Mouse (Mus musculus) limb, embryonic 15.5 days (tissue): ENCODE results near the gene Tchhl1. TPM values are rescaled to one million over a fixed set of nuclear protein-coding genes. Genes with fewer than 3 reads are reported as not detected.
A peak's percentile ranks its signal among the peaks of the same experiment; 100 is the strongest.
"Not testable (repeated sequence)": the region's sequence is repeated elsewhere in the genome, so short reads cannot be mapped to it uniquely, and the experiment has no call there.

ENCODE experiments used
- ATAC-seq: fragments of 200-750 bp; cut with Nextera tagmentation; 2 replicates; pipeline ENCODE4 v1.8.0; 2017; ENCODE audit warnings: low read depth, moderate TSS enrichment; ENCODE audit not compliant: insufficient number of reproducible peaks, low FRiP score, low TSS enrichment
- H3K27ac ChIP-seq: fragments of 300-500 bp; sonication (generic); 2 replicates; pipeline ENCODE4 v1.5.1; 2015; ENCODE audit warnings: moderate library complexity, mild to moderate bottlenecking, inconsistent platforms
- H3K27me3 ChIP-seq: fragments of 300-500 bp; sonication (generic); 2 replicates; pipeline ENCODE4 v1.6.1; 2015; ENCODE audit warnings: inconsistent platforms
- H3K36me3 ChIP-seq: fragments of 300-500 bp; sonication (generic); 2 replicates; pipeline ENCODE4 v1.6.1; 2015; ENCODE audit warnings: inconsistent platforms
- H3K4me1 ChIP-seq: fragments of 300-500 bp; sonication (generic); 2 replicates; pipeline ENCODE4 v1.6.1; 2015; ENCODE audit warnings: inconsistent platforms
- H3K4me2 ChIP-seq: fragments of 300-500 bp; sonication (generic); 2 replicates; pipeline ENCODE4 v1.6.1; 2015; ENCODE audit warnings: mild to moderate bottlenecking, inconsistent platforms
- H3K4me3 ChIP-seq: fragments of 300-500 bp; sonication (generic); 2 replicates; pipeline ENCODE4 v1.5.1; 2015; ENCODE audit warnings: mild to moderate bottlenecking, inconsistent platforms
- H3K9ac ChIP-seq: fragments of 300-500 bp; sonication (generic); 2 replicates; pipeline ENCODE4 v1.6.1; 2015; ENCODE audit warnings: inconsistent platforms
- H3K9me3 ChIP-seq: fragments of 300-500 bp; sonication (generic); 2 replicates; pipeline ENCODE4 v1.6.1; 2016; ENCODE audit warnings: inconsistent platforms
- WGBS: fragments of 180-500 bp; shearing (Covaris S2); methylation state at CpG from one replicate; pipeline ENCODE4 v1.1.7; 2015; 5-methylcytosine and 5-hydroxymethylcytosine counted together
- polyA plus RNA-seq: library from polyadenylated mRNA; unstranded; fragments of >200 nt; fragmentation: Nextera tagmentation; extraction: Ambion mirVana; gene quantifications from 2 replicates; pipeline ENCODE4 v1.2.1, GENCODE M21; 2015

Gene Tchhl1
- 0.09 TPM in 1 of 2 replicates, not detected in the other for polyA plus RNA-seq

GRCm38 (mm10) chr3:93468561-93468960 lies at the start of gene Tchhl1:
Gene Tchhl1 (plus strand): TSS chr3:93468754.
- WGBS = 31% methylated on average over 5 of the region's 5 CpGs
- Histone ChIP-seq H3K27ac (no peak within 1 kb of the TSS), H3K9me3 (no peaks in the 10 kb centered on the region), H3K9ac (no peak within 1 kb of the TSS), H3K4me3 (no peak within 1 kb of the TSS), H3K27me3 (no peaks in the 10 kb centered on the region), H3K4me2 (no peak within 1 kb of the TSS), H3K36me3 (no peaks in the 10 kb centered on the region), H3K4me1 (no peaks in the 10 kb centered on the region)
- ATAC-seq = no peak

GRCm38 (mm10) chr3:93431673-93432072 lies 36.9 kb upstream of the Tchhl1 start:
- Histone ChIP-seq H3K9me3 (no peaks in the 10 kb centered on the region), H3K4me1 (no peaks in the 10 kb centered on the region), H3K27me3 (no peaks in the 10 kb centered on the region), H3K4me3 (no peak overlapping the region), H3K4me2 (no peak overlapping the region), H3K9ac (no peak overlapping the region), H3K36me3 (no peaks in the 10 kb centered on the region), H3K27ac (no peak overlapping the region)
- ATAC-seq = no peak
- WGBS = 57% methylated on average over 3 of the region's 3 CpGs

GRCm38 (mm10) chr3:93442030-93442429 lies 26.5 kb upstream of the Tchhl1 start, which contains the start of gene Tchh:
Gene Tchh (plus strand): TSS chr3:93442330.
- Histone ChIP-seq H3K27me3 (peaks cover 41% of the 10 kb centered on the region), H3K4me3 (peak within 1 kb of the TSS; percentile 52; the same call in 1 of the 2 replicates), H3K4me2 (peak within 1 kb of the TSS; percentile 97; the same call in 1 of the 2 replicates), H3K27ac (no peak within 1 kb of the TSS), H3K4me1 (peaks cover 31% of the 10 kb centered on the region), H3K36me3 (no peaks in the 10 kb centered on the region), H3K9ac (no peak within 1 kb of the TSS), H3K9me3 (no peaks in the 10 kb centered on the region)
- no peak for ATAC-seq
- WGBS = 94% methylated on average over 1 of the region's 1 CpGs

- no peaks in the 10 kb centered on the region for H3K9me3 ChIP-seq
- under 1% methylated on average over 38 of the region's 38 CpGs for WGBS
- H3K36me3 ChIP-seq = no peaks in the 10 kb centered on the region
- H3K4me1 ChIP-seq = peaks cover 40% of the 10 kb centered on the region
- H3K4me3 ChIP-seq = peak overlapping the region; percentile 52
- H3K9ac ChIP-seq = 0 out of 2 replicates have a peak overlapping the region, but pooled peaks have one; percentile 20
- no peak overlapping the region for H3K27ac ChIP-seq
- H3K4me2 ChIP-seq = peak overlapping the region; percentile 97
- no peak for ATAC-seq
- H3K27me3 ChIP-seq = peaks cover 49% of the 10 kb centered on the region
Observed at GRCm38 (mm10) chr3:93443501-93444101, 25.0 kb upstream of the Tchhl1 start.

- Histone ChIP-seq H3K4me3 (peak overlapping the region; percentile 52), H3K9ac (peak overlapping the region; percentile 29; the same call in 1 of the 2 replicates), H3K27ac (peak overlapping the region; percentile 69), H3K9me3 (no peaks in the 10 kb centered on the region), H3K4me2 (peak overlapping the region; percentile 97), H3K36me3 (no peaks in the 10 kb centered on the region), H3K4me1 (peaks cover 40% of the 10 kb centered on the region), H3K27me3 (peaks cover 52% of the 10 kb centered on the region)
- under 1% methylated on average over 56 of the region's 56 CpGs for WGBS
- peak; percentile 58; the same call in 1 of the 2 replicates for ATAC-seq
Observed at GRCm38 (mm10) chr3:93444343-93445164, 24.0 kb upstream of the Tchhl1 start.

- Histone ChIP-seq H3K9ac (0 out of 2 replicates have a peak overlapping the region, but pooled peaks have one; percentile 29), H3K4me1 (peaks cover 40% of the 10 kb centered on the region), H3K4me3 (peak overlapping the region; percentile 52), H3K36me3 (no peaks in the 10 kb centered on the region), H3K27ac (no peak overlapping the region), H3K27me3 (peaks cover 59% of the 10 kb centered on the region), H3K4me2 (peak overlapping the region; percentile 97), H3K9me3 (no peaks in the 10 kb centered on the region)
- under 1% methylated on average over 36 of the region's 36 CpGs for WGBS
- no peak for ATAC-seq
Observed at GRCm38 (mm10) chr3:93445165-93445705, 23.3 kb upstream of the Tchhl1 start.

GRCm38 (mm10) chr3:93446128-93446755 lies 22.3 kb upstream of the Tchhl1 start:
- Histone ChIP-seq H3K4me1 (peaks cover 40% of the 10 kb centered on the region), H3K9me3 (no peaks in the 10 kb centered on the region), H3K9ac (peak overlapping the region; percentile 10; the same call in 1 of the 2 replicates), H3K27ac (no peak overlapping the region), H3K4me2 (peak overlapping the region; percentile 97), H3K36me3 (no peaks in the 10 kb centered on the region), H3K27me3 (peaks cover 51% of the 10 kb centered on the region), H3K4me3 (peak overlapping the region; percentile 52)
- WGBS = 1% methylated on average over 54 of the region's 54 CpGs
- ATAC-seq = no peak

- Histone ChIP-seq H3K27ac (peak overlapping the region; percentile 34; the same call in 1 of the 2 replicates), H3K4me1 (peaks cover 40% of the 10 kb centered on the region), H3K4me2 (peak overlapping the region; percentile 97), H3K27me3 (peaks cover 49% of the 10 kb centered on the region), H3K4me3 (peak overlapping the region; percentile 52), H3K9ac (0 out of 2 replicates have a peak overlapping the region, but pooled peaks have one; percentile 32)
- H3K9me3 ChIP-seq, ATAC-seq, H3K36me3 ChIP-seq: not testable (repeated sequence)
- WGBS = 1% methylated on average over 32 of the region's 32 CpGs
Observed at GRCm38 (mm10) chr3:93446756-93447137, 21.8 kb upstream of the Tchhl1 start.

- H3K4me2 ChIP-seq = peak overlapping the region; percentile 97
- 0 out of 2 replicates have a peak, but pooled peaks have one; percentile 24 for ATAC-seq
- H3K9me3 ChIP-seq = no peaks in the 10 kb centered on the region
- peak overlapping the region; percentile 32; the same call in 1 of the 2 replicates for H3K9ac ChIP-seq
- peak overlapping the region; percentile 52 for H3K4me3 ChIP-seq
- peaks cover 47% of the 10 kb centered on the region for H3K27me3 ChIP-seq
- H3K36me3 ChIP-seq = no peaks in the 10 kb centered on the region
- under 1% methylated on average over 59 of the region's 59 CpGs for WGBS
- H3K27ac ChIP-seq = peak overlapping the region; percentile 34; the same call in 1 of the 2 replicates
- peaks cover 40% of the 10 kb centered on the region for H3K4me1 ChIP-seq
Observed at GRCm38 (mm10) chr3:93447138-93447841, 21.3 kb upstream of the Tchhl1 start.

GRCm38 (mm10) chr3:93466556-93466955 lies 2.0 kb upstream of the Tchhl1 start:
- Histone ChIP-seq H3K27ac (no peak overlapping the region), H3K4me3 (no peak overlapping the region), H3K4me1 (no peaks in the 10 kb centered on the region), H3K4me2 (no peak overlapping the region), H3K36me3 (no peaks in the 10 kb centered on the region), H3K9me3 (no peaks in the 10 kb centered on the region), H3K27me3 (no peaks in the 10 kb centered on the region), H3K9ac (no peak overlapping the region)
- 63% methylated on average over 3 of the region's 3 CpGs for WGBS
- no peak for ATAC-seq

GRCm38 (mm10) chr3:93467130-93467529 lies 1.4 kb upstream of the Tchhl1 start:
- WGBS = 65% methylated on average over 4 of the region's 4 CpGs
- Histone ChIP-seq H3K4me3 (no peak overlapping the region), H3K27ac (no peak overlapping the region), H3K36me3 (no peaks in the 10 kb centered on the region), H3K9me3 (no peaks in the 10 kb centered on the region), H3K9ac (no peak overlapping the region), H3K27me3 (no peaks in the 10 kb centered on the region), H3K4me2 (no peak overlapping the region), H3K4me1 (no peaks in the 10 kb centered on the region)
- no peak for ATAC-seq
